Mouse (Mus musculus): Measurements from ENCODE around the gene Cpt1c.
A peak's percentile ranks its signal among the peaks of the same experiment; 100 is the strongest.

The Cpt1c gene

GRCm38 (mm10) chr7:44962831-44963230, 11.8 kb downstream of the Cpt1c start:
- no peak for DNase-seq (ENCODE audit: low read depth, low spot score)

- DNase-seq (ENCODE audit: low read depth, low spot score): no peak
These were observed 12.3 kb downstream of the Cpt1c start for GRCm38 (mm10) chr7:44962337-44962736.

DNA sequence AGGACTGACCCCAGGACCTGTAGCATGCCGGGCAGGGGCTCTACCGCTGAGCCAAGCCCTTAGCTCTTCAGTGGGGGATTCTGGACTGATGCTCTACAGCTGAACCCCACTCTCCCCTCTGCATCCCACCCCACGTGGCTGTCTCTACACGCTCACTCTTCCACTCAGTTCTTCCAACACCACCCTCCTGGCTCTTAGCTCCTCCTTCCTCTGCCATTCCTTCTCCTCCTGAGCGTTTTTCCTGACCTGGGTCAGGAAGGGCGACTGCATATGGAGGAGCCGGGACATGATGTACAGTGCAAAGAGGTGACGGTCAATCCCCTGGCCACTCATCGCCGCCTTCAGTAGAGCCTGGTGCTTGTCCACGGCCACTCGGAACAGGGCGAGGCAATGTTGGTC, 14.1 kb downstream of the Cpt1c start:
- DNase-seq (ENCODE audit: low read depth, low spot score): no peak

- no peak for DNase-seq (ENCODE audit: low read depth, low spot score)
These were observed 14.7 kb downstream of the Cpt1c start for GRCm38 (mm10) chr7:44959874-44960511.

- no peak for DNase-seq (ENCODE audit: low read depth, low spot score)
These were observed 15.4 kb downstream of the Cpt1c start for GRCm38 (mm10) chr7:44959281-44959680.

DNA sequence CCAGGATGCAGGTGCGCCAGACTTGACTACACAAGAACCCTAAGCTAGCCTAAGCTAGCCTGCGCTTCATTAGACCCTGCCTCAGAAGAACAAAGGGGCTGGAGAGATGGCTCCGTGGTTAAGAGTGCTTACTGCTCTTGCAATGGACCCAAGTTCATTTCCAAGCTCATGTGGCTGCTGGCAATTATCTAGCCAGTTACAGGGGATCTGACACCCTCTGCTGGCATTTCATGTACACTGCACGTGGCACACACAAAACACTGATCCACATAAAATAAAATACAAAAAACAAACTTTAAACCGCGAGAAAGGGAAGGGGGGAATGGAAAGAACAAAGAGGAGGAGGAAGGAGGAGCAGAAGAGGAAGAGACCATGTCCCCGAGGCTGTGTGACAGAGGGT, 16.4 kb downstream of the Cpt1c start:
- no peak for DNase-seq (ENCODE audit: low read depth, low spot score)

DNA sequence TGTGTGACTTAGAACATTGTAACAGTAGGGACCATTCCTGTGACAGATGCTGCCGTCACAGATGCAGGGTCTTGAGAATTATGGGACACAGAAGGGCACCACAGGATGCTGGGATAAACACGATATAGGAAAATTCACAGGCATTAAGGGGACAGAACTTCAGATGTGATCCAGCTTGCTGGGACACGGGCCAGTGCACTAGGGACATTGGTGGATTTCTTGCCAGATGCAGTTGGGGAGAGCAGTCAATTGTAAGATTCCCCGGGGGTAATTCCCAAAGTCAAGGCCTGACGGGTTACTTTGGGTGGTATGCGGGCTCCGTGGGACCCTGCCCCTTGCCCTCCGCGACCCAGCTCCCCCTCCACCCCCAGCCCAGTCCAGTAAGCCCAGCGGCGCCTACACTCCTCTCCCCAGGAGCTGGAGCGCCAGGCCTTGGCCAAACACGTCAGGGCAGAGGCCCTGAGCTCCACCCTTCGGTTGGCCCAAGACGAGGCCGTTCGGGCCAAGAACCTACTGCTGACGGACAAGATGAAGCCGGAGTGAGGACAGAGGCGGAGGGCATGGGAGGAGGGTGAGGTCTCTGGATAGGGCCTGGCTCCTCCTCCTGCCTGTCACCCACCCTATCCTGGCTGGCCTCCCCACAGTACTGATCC, 17.3 kb downstream of the Cpt1c start:
- DNase-seq (ENCODE audit: low read depth, low spot score): no peak

- DNase-seq (ENCODE audit: low read depth, low spot score): no peak
These were observed 18.4 kb downstream of the Cpt1c start for GRCm38 (mm10) chr7:44956266-44956665.

- no peak for DNase-seq (ENCODE audit: low read depth, low spot score)
These were observed 19.0 kb downstream of the Cpt1c start for GRCm38 (mm10) chr7:44955628-44956027.

- DNase-seq (ENCODE audit: low read depth, low spot score): no peak
These were observed 20.4 kb downstream of the Cpt1c start for GRCm38 (mm10) chr7:44954091-44954885.

DNA sequence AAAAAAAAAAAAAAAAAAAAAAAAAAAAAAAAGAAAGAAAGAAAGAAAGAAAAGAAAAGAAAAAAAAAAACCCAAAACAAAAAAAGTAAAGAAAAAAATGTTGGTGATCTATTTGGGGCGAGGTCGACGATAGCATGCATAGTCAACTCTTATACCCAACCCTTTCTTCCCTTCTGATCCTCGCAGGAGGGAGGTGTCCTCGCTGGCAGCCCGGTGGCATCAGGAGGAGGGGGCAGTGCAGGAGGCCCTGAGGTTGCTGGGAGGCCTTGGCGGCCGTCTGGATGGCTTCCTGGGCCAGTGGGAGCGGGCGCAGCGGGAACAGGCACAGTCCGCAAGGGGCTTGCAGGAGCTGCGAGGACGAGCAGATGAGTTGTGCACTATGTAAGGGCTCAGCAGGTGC, 21.1 kb downstream of the Cpt1c start:
- DNase-seq (ENCODE audit: low read depth, low spot score): no peak

DNA sequence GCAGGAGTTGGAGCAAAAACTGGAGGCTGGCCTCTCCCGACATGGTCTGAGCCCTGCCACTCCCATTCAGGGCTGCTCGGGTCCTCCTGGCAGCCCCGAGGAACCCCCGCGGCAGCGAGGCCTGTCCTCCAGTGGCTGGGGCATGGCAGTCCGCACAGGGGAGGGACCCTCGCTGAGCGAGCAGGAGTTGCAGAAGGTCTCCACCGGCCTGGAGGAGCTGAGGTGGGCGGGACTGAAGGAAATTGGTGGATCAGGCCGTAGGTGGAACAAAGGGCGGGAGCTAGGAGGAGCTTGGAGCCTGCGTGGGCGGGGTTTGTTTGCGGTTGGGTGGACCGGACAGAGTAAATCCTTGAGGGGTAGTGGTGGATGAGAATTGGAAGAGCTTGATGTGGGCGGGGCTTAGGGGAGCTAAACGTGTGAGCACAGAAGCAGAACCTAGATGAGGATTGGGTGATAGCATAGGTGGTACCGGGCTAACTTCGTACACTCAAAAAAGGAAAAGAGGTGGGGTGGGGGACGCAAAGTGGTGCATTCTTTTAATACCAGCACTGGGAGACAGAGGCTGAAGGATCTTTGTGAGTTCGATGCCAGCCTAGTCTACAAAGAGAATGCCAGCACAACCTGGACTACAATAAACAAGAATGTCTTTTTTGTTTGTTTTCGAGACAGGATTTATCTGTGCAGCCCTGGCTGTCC, 21.9 kb downstream of the Cpt1c start:
- peak; percentile 69 for DNase-seq (ENCODE audit: low read depth, low spot score)

DNA sequence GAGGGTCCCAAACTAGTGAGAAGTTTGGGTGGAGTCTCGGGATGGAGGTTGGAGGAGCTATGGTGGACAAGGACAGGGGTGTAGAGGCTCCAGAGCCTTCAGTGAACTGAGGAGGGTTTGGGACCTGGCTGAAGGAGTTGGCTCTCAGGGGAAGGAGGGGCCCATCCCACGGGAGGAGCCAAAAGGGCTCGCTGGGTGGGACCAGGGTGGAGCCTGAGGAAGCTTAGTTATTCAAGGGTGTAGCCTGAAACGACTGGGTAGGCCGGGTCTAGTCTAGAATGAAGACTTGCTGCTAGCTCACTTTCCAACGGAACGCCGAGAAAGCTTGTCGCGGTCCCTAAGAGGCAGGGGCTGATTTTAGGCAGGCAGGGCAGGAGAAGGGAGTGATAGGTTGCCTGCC, 22.7 kb downstream of the Cpt1c start:
- DNase-seq (ENCODE audit: low read depth, low spot score): peak; percentile 60

DNA sequence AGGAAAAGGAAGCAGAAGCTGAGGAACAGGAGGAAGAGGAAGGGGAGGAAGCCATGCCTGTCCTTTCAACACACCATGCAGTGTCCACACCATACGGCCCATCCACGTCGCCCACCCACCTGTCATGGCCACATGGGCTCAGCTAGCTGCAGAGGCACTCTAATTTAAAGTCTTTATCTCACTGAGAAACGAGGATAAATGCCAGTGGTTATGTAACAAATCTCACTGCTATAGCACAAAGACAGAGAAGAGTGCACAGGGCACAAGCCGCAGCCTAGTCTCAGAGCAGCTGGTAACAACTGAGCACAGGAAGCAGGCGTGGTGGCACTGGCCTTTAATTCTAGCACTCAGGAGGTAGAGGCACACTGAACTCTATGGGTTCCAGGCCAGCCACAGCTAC, 24.7 kb downstream of the Cpt1c start:
- DNase-seq (ENCODE audit: low read depth, low spot score): no peak

DNA sequence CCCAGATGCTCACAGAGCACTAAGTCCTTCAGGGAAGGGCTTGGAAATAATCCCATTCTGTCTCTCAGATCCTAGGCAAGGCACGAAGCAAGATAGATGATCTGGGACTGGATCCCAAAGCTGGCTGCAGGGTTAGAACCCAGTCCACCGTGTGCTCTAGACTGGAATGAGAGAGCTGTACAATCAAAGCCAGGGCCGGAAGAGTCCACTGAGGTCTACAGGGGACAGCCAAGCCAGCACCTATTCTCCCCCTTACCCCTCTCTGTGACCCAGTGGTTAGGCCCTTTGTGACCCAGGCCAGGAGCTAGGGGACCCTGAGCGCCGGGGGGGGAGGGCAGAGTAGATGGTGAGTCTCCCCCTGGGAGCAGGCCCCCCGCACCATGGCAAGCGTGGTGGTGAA, 31.7 kb downstream of the Cpt1c start, which contains the start of gene Tsks:
Tsks (plus strand) TSS at position 301 of the 400 bp plus-strand sequence.
- no peak for DNase-seq (ENCODE audit: low read depth, low spot score)

GRCm38 (mm10) chr7:44938680-44939079, 36.0 kb downstream of the Cpt1c start:
- no peak for DNase-seq (ENCODE audit: low read depth, low spot score)

- DNase-seq (ENCODE audit: low read depth, low spot score): peak; percentile 100
These were observed 45.2 kb downstream of the Cpt1c start, which contains the start of gene Ap2a1 for GRCm38 (mm10) chr7:44929204-44930151. Gene Ap2a1 (minus strand): TSS chr7:44929496.

DNA sequence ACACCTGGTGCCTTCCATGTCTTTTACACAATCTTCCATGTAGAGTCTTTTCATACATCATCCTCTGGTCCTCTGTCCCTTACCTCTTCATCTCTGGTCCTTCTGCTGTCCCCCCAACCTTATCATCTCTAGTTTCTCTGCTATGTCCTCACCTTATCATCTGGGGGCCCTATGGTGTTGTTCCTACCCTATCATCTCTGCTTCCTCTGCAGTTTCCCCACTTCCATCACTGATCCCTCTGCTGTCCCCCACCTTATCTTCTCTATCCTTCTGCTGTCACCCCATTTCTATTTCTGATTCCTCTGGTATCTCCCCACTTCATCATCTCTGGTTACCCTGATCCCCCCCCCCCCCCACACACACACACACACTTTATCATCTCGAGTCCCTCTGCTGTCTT, 46.1 kb downstream of the Cpt1c start:
- DNase-seq (ENCODE audit: low read depth, low spot score): no peak

GRCm38 (mm10) chr7:44925468-44925867, 49.2 kb downstream of the Cpt1c start:
- no peak for DNase-seq (ENCODE audit: low read depth, low spot score)

- DNase-seq (ENCODE audit: low read depth, low spot score): no peak
These were observed 52.1 kb downstream of the Cpt1c start for GRCm38 (mm10) chr7:44922530-44922929.

GRCm38 (mm10) chr7:44919127-44919526, 55.5 kb downstream of the Cpt1c start:
- DNase-seq (ENCODE audit: low read depth, low spot score): no peak
